Mouse (Mus musculus) gastrocnemius, postnatal 14 days (tissue): ENCODE measurements around the gene Man1a2. TPM values are rescaled to one million over a fixed set of nuclear protein-coding genes. Genes with fewer than 3 reads are reported as not detected.

ENCODE experiments used
- DNase-seq: peaks from one replicate; pipeline ENCODE4 v3.0.0; 2021; ENCODE audit warnings: mixed read lengths
- intact Hi-C: fragments of 180-260 bp; cut with DNase I; formaldehyde crosslinking; loops from one replicate; pipeline ENCODE4 v1.15.1; 2025; ENCODE audit warnings: low total_unique reads
- long read RNA-seq, 2 experiments: library from polyadenylated mRNA; stranded (forward); transcript quantifications; one replicate each; pipeline ENCODE4 v2.0.0; 2021
- total RNA-seq, 2 experiments: library from RNA; stranded (reverse); gene quantifications; 2 replicates each; pipeline ENCODE4 v1.2.3; 2021

The Man1a2 gene
- total RNA-seq = 10 to 100 TPM; 30.7 to 32.7 TPM
- long read RNA-seq, experiment 1, full-length matches to known transcripts = 7 of 7 reads
- long read RNA-seq, experiment 1, partial matches to known transcripts = 0 of 7 reads
- long read RNA-seq, experiment 1, other reads (novel, unspliced or antisense) = 0 of 7 reads
- long read RNA-seq, experiment 2, full-length matches to known transcripts = 6 of 9 reads
- long read RNA-seq, experiment 2, partial matches to known transcripts = 1 of 9 reads
- long read RNA-seq, experiment 2, other reads (novel, unspliced or antisense) = 2 of 9 reads

GRCm38 (mm10) chr3:100685087-100685762 lies at the start of gene Man1a2:
Gene Man1a2, minus strand, starts transcription at chr3:100685503.
- DNase-seq = peak; percentile 89
- intact Hi-C loops = no loop called here

GRCm38 (mm10) chr3:100734482-100735154 lies 49.3 kb upstream of the Man1a2 start:
- DNase-seq = no peak
- intact Hi-C loops = no loop called here

DNA sequence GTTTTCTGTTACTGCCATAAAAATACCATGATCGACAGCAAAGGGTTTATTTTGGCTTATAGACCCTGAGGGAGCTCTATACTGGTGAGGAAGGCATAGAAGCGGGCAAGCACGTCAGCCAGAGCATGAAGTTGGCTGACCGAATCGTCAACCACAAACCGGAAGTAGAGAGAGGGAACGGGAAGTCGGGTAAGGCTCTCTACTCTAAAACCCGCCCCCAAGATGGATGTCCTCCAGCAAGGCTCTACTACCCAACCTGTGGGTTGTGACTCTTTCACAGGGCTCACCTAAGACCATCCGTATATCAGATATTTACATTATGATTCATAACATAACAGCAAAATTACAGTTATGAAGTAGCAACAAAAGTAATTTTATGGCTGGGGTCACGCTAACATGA lies 46.6 kb upstream of the Man1a2 start:
- intact Hi-C loops = no loop called here
- no peak for DNase-seq

GRCm38 (mm10) chr3:100731347-100731746 lies 46.0 kb upstream of the Man1a2 start:
- DNase-seq = no peak
- intact Hi-C loops = no loop called here

DNA sequence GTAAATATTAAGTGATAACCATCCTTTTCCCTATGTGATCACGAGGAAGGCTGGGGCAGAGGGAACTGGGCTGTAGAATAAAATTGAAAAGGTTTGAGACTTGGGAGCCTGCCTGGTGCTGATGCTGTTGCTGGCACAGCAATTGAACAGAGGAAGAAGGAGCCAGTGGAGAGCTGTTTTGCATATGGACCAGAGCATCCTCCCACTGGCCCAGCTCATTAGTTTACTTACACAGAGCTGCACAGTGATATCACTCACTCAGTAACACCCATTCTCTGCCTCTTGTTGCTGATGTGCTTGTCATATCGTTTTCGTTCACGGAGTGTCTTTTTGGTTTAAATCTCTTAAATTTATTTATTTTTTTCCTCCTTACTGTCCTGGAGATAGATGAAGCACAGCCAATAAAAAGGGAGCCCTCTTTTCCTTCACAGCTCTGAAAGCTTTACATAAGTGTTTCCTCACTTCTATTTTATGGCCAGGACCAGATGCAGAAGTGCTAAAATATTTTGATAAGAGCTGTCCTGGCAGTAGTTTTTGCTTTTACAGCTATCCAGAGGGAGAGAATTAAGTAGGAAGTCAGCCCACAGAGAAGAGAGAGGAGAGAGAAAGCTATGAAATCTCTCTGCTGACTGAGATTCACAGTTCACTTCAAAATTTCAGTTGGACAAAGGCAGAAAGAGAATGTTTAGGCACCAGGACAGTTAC lies 42.9 kb upstream of the Man1a2 start:
- no peak for DNase-seq
- intact Hi-C loops = no loop called here

DNA sequence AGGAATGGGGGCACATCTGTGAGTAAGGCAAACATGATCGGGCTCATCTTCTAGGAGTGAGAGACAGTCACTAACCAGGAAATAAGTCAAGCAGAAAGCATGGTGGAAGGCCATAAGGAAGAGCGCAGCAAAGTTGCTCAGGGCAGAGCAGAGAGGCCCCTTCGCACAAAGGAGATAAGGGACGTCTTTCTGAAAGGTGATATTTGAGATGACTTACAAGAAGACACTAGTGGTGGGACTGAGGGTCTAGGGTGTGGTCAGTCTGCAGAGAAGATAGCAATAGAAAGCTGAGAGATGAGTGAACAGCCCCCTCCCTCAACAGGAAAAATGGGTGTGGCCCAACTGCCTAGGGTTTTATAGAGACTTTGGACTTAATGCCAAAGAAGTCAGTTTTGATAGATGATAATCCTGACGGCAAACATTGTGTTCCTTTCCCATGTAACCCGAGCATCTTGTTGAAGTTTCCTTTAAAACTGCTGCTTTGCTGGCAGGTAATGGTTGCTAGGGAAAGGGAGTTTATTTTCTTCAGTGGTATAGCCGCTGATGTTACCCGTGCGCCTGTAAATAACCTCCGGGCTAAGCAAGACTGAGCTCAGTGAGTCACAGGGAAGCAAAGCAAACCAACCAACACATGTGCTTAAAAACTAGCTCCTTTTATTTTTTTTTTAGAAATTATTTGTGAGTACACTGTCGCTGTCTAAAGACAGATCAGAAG lies 40.8 kb upstream of the Man1a2 start:
- intact Hi-C loops = no loop called here
- DNase-seq = no peak

DNA sequence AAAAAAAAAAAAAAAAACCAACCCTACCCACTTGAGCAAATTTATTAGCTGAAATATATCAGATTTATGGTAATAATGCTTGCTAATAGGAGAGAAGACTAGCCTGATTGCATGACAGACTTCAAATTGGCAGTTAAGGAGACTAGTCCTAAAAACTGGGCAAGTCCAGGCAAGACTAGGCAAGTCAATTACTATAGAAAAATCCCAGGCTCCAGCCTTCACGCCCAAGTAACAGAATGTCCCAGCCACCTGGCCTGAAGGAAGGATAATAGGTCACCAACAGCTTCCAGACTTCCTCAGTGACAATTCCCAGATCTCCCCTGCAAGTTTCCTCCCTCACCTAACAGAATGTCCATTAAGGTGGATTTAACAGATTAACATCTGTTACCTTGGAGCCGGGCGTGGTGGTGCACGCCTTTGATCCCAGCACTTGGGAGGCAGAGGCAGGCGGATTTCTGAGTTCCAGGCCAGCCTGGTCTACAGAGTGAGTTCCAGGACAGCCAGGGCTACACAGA lies 35.5 kb upstream of the Man1a2 start:
- no peak for DNase-seq
- intact Hi-C loops = no loop called here

DNA sequence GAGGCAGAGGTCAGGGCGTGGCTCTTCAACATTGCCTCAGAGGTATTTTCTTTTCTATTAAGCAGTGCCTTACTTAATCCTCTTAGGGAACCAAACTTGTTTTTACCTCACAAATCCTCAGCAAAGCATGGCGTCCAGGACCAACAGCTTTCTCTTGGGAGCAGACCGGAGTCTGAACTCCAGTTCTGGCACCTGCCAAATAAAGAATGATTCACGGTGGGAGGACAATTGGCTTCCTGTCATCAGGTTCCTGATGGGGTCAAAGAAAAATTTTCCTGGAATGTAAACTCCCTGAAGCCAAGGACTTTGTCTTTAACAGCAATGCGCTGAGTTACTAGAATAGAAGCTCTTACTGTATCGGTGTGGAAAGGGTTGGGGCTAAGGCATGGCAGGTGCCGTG lies 30.9 kb upstream of the Man1a2 start:
- intact Hi-C loops = no loop called here
- no peak for DNase-seq

DNA sequence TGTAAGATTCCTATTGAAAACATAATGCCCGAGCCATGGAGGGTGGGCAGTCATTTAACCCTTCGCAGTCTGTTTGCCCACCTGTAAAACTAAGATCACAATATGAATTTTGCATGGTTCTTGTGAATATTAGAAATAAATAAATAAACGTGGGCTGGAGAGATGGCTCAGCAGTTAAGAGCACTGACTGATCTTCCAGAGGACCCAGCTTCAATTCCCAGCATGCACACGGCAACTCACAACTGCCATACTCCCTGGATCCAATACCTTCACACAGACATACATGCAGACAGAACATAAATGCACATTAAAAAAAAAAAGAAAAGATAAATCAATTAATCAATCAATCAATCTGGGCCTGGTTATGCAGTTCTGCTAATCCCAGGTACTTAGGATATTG lies 30.1 kb upstream of the Man1a2 start:
- DNase-seq = no peak
- intact Hi-C loops = no loop called here

GRCm38 (mm10) chr3:100713142-100714005 lies 28.1 kb upstream of the Man1a2 start:
- intact Hi-C loops = loop anchor here (2.0 kb wide), 1 partner anchor 15 kb away; no protein-coding TSS in a partner anchor
- DNase-seq = no peak

GRCm38 (mm10) chr3:100712140-100712539 lies 26.8 kb upstream of the Man1a2 start:
- intact Hi-C loops = loop anchor here (2.0 kb wide), 1 partner anchor 13 kb away; no protein-coding TSS in a partner anchor

DNA sequence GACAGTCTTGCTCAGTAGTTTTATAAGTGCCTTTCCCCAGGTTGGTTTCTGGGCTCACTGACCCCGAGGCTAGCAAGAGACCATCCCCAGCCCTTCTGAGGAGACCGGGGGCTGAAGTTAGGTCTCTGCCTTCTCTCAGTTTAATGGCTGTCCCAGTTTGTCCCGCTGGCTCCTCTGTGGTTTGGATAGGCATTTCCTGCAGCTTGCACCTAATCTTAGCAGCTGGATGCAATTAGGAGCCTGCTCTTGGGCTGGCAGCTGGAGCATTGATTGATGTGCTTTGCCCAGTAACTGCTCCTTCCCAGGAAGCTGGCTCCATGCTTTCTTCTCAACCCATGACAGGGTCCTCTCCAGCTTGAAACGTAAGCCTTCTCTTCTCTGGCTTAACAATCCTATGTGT lies 26.2 kb upstream of the Man1a2 start:
- intact Hi-C loops = no loop called here
- no peak for DNase-seq

More at GRCm38 (mm10) chr3:100712140-100712539, 26.8 kb upstream of the Man1a2 start:
- no peak for DNase-seq

DNA sequence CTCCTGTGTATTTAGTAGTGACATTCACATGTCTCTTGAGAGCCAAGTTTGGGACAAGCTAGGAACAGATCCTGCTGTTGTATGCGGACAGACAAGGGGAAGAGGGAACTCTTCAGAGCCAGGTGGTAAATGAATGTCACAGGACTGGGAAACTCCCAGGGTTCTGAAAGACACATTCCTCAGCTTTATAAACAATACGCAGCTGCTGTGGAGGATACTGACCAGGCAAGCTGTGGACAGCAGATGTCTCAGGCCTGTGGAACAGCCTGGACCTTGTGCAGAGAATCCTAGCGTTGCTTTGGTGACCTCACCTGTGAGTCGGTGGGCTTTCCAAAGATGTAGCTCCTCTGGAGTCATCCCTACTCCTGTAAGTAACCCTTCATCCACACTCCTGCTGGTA lies 21.8 kb upstream of the Man1a2 start:
- DNase-seq = no peak
- intact Hi-C loops = no loop called here

GRCm38 (mm10) chr3:100705128-100705667 lies 19.9 kb upstream of the Man1a2 start:
- intact Hi-C loops = no loop called here
- no peak for DNase-seq

- DNase-seq = no peak
Measured at GRCm38 (mm10) chr3:100703847-100704644, 18.7 kb upstream of the Man1a2 start.

GRCm38 (mm10) chr3:100702875-100703846 lies 17.9 kb upstream of the Man1a2 start:
- no peak for DNase-seq

More at GRCm38 (mm10) chr3:100703847-100704644, 18.7 kb upstream of the Man1a2 start:
- intact Hi-C loops = no loop called here

More at GRCm38 (mm10) chr3:100702875-100703846, 17.9 kb upstream of the Man1a2 start:
- intact Hi-C loops = no loop called here
